Mouse (Mus musculus): ENCODE results near the gene Kcna7. TPM values are rescaled to one million over a fixed set of nuclear protein-coding genes. Genes with fewer than 3 reads are reported as not detected.

Gene Kcna7
- polyA plus RNA-seq, 1 experiment from 2014 or later: 0.08 TPM

DNA sequence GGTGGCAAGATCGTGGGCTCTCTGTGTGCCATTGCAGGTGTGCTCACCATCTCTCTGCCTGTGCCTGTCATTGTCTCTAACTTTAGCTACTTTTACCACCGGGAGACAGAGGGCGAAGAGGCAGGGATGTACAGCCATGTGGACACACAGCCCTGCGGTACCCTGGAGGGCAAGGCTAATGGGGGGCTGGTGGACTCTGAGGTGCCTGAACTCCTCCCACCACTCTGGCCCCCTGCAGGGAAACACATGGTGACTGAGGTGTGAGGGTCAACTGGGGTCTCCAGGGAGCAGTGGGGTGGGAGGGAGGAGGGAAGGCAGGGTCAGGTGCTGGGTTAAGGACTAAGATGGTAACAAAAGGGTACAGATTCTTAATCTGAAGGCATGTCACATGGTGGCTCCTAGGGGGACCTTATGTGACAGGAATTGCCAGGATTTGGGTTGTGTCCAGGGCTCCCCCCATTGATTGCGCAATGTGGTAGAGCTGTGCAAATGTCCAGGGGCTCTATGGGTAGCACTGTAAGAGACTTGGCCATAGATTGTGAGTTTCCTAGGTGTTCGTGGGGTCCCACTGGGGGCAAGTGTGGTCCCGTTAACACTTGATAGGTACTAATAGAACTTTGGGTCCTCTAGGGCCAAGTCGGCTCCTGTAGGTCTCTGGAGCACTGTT, 4.2 kb downstream of the Kcna7 start:
- Histone ChIP-seq H3K27ac (ENCODE audit: low read depth, low read length) (no peak overlapping the region), H3K4me2 (replicated peaks; ENCODE audit: low read depth) (no peak overlapping the region), H3K9ac (ENCODE audit: low read depth, low read length) (no peak overlapping the region), H3K36me3 (ENCODE audit: control insufficient read depth, insufficient read depth) (no peaks in the 10 kb centered on the region), H3K4me3 (ENCODE audit: low read depth, low read length) (no peak overlapping the region), H3K27me3 (replicated peaks; ENCODE audit: control insufficient read depth, insufficient read depth, low read length) (peaks cover 81% of the 10 kb centered on the region), H3K4me1 (replicated peaks; ENCODE audit: control insufficient read depth, insufficient read depth, low read length) (peaks cover 12% of the 10 kb centered on the region; the same call in 1 of the 2 replicates), H3K9me3 (ENCODE audit: control insufficient read depth) (no peaks in the 10 kb centered on the region)
- TF ChIP-seq CTCF (IDR thresholded peaks at IDR 0.05; ENCODE audit: low read depth): no peak
- no peak for ATAC-seq
- WGBS: 88% methylated on average over 8 of the region's 8 CpGs

DNA sequence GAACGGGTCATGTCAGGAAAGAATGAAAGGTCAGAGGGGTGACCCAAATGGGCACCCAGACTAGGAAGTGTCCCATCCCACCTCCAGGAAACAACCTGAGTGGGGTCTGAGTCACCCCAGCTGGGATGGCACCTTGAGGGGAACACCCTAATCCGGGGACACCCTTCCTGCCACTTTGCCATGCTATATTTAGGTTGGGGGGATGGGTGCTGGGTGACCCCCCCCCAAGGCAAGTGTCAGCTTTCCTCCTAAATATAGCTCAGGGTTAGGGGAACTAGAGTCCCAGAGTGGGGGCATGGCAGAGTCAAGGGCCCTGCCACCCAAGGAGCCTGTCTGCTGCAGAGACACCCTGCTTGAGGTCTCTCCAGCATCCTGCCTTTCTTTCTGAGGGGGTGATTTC, 7.0 kb downstream of the Kcna7 start:
- Histone ChIP-seq H3K4me3 (ENCODE audit: low read depth, low read length) (no peak overlapping the region), H3K27ac (ENCODE audit: low read depth, low read length) (no peak overlapping the region), H3K4me2 (replicated peaks; ENCODE audit: low read depth) (no peak overlapping the region), H3K9ac (ENCODE audit: low read depth, low read length) (no peak overlapping the region), H3K4me1 (replicated peaks; ENCODE audit: control insufficient read depth, insufficient read depth, low read length) (peaks cover 14% of the 10 kb centered on the region; the same call in 1 of the 2 replicates), H3K9me3 (ENCODE audit: control insufficient read depth) (no peaks in the 10 kb centered on the region), H3K36me3 (ENCODE audit: control insufficient read depth, insufficient read depth) (no peaks in the 10 kb centered on the region), H3K27me3 (replicated peaks; ENCODE audit: control insufficient read depth, insufficient read depth, low read length) (peaks cover 79% of the 10 kb centered on the region)
- no peak for ATAC-seq
- WGBS: 92% methylated on average over 2 of the region's 2 CpGs
- no peak for TF ChIP-seq CTCF (IDR thresholded peaks at IDR 0.05; ENCODE audit: low read depth)

DNA sequence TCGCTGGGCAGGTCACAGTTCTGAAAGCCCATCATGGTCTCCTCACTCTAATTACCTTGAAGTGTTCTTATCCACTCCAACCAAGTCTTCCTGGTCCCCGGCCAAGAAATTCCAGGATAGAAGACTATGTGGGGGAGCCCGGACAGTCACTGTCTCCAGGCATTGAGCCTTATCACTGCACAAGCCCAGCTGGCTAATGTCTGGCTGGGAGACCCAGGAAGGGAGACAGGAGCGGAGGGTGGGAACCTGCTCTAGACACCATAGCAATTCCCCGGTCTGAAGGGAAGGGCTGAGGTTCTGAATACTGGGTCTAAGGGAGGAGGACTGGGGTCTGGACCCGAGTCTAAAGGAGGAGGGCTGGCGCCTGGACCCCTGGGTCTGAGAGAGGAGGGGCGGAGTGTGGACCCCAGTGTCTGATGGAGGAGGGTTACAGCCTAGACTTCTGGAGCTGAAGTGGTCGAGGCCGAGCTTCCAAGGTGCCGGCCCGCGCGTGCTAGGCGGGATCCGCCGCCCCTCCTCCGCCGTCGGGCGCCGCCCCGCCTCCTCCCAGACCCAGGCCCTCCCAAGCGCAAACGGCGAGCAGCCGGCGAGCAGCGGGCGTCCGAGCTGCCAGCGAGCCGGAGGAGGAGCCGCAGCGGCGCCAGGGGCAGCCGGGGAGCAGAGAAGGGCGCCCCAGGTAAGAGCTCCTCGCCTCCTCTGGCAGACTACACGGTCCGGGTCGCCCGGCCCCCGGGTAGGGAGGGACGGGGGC, 7.8 kb downstream of the Kcna7 start, which contains the start of gene Ntf5:
Ntf5 (plus strand) TSS at position 583 of the 751 bp plus-strand sequence.
- H3K4me3 ChIP-seq (ENCODE audit: low read depth, low read length): peak within 1 kb of the TSS; percentile 58
- peaks cover 14% of the 10 kb centered on the region; the same call in 1 of the 2 replicates for H3K4me1 ChIP-seq (replicated peaks; ENCODE audit: control insufficient read depth, insufficient read depth, low read length)
- H3K9ac ChIP-seq (ENCODE audit: low read depth, low read length): peak within 1 kb of the TSS; percentile 34
- H3K4me2 ChIP-seq (replicated peaks; ENCODE audit: low read depth): peak within 1 kb of the TSS; percentile 94
- H3K36me3 ChIP-seq (ENCODE audit: control insufficient read depth, insufficient read depth): no peaks in the 10 kb centered on the region
- H3K9me3 ChIP-seq (ENCODE audit: control insufficient read depth): no peaks in the 10 kb centered on the region
- WGBS: 3% methylated on average over 44 of the region's 45 CpGs
- TF ChIP-seq CTCF (IDR thresholded peaks at IDR 0.05; ENCODE audit: low read depth): no peak
- peaks cover 73% of the 10 kb centered on the region for H3K27me3 ChIP-seq (replicated peaks; ENCODE audit: control insufficient read depth, insufficient read depth, low read length)
- ATAC-seq: peak; percentile 20; the same call in 1 of the 2 replicates
- no peak within 1 kb of the TSS for H3K27ac ChIP-seq (ENCODE audit: low read depth, low read length)

DNA sequence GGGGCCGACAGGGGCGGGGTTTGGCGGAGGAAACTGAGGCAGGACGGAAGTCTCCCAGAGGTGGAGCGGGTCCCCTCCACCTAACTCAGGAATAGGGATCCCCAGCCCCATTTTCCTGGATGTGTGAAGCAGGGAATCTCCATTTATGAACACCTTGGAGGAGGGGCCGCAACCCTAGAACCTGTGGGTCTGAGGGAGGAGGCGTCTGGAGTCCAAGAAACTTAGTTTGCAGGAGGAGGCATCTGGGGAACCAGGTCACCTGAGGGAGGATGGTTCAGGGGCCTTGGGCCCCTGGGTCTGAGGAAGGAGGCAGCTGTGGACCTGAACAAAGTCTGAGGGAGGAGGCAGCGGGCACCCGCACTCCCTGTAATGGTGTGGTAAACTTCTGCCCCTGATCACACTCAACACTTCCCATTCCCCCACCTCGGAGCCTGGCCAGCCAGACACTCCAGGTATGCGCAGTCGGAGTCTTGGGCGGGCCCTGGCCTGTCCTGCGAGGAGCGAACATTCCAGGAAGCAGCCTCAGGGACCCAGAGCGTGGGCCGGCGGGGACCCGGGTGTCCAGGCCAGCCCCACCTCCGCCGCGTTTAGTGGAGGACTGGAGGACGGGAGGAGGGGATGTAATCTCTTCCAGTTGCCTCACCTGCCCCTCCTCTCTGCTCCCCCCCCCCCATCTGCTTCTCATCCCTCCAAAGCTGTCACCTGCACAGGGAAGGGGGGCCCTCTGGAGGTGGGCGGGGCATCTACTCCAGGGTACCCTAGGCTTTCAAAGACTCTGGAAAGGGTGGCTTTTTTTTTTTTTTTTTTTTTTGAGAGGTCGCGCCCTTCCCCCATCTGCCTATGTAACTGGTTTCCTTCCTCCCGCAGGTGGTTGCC, 8.6 kb downstream of the Kcna7 start:
- Histone ChIP-seq H3K27ac (ENCODE audit: low read depth, low read length) (no peak overlapping the region), H3K27me3 (replicated peaks; ENCODE audit: control insufficient read depth, insufficient read depth, low read length) (peaks cover 71% of the 10 kb centered on the region), H3K4me2 (replicated peaks; ENCODE audit: low read depth) (peak overlapping the region; percentile 94), H3K4me3 (ENCODE audit: low read depth, low read length) (peak overlapping the region; percentile 58), H3K9me3 (ENCODE audit: control insufficient read depth) (no peaks in the 10 kb centered on the region), H3K4me1 (replicated peaks; ENCODE audit: control insufficient read depth, insufficient read depth, low read length) (peaks cover 14% of the 10 kb centered on the region; the same call in 1 of the 2 replicates), H3K9ac (ENCODE audit: low read depth, low read length) (peak overlapping the region; percentile 34), H3K36me3 (ENCODE audit: control insufficient read depth, insufficient read depth) (no peaks in the 10 kb centered on the region)
- no peak for TF ChIP-seq CTCF (IDR thresholded peaks at IDR 0.05; ENCODE audit: low read depth)
- ATAC-seq: peak; percentile 28; the same call in 1 of the 2 replicates
- WGBS: 2% methylated on average over 27 of the region's 27 CpGs

DNA sequence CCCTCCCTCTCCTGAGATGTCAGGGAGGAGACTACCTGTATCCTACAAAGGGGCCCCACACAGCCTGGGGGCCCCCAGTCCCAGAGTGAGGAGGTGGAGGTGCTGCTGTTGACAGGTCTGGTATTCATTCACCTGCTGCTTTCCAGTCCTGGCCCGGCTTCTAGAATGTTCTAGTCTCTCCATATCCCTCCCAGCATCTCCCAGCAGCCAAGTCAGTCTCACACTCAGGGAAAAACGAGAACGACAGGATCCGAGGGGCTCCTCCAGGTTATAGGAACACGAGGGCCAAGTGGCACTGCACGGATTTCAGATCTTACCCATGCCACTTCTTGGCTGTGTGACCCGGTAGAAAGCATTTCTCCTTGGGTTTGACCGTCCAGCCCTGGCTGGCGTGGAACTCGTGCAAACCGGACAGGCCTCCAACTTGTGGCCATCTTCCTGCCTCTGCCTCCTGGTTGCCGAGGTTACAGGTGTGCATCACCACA, 9.3 kb downstream of the Kcna7 start:
- H3K9me3 ChIP-seq (ENCODE audit: control insufficient read depth): no peaks in the 10 kb centered on the region
- no peaks in the 10 kb centered on the region for H3K36me3 ChIP-seq (ENCODE audit: control insufficient read depth, insufficient read depth)
- H3K4me1 ChIP-seq (replicated peaks; ENCODE audit: control insufficient read depth, insufficient read depth, low read length): peaks cover 14% of the 10 kb centered on the region; the same call in 1 of the 2 replicates
- 0 out of 2 replicates have a peak overlapping the region, but pooled peaks have one; percentile 52 for H3K4me2 ChIP-seq (replicated peaks; ENCODE audit: low read depth)
- no peak overlapping the region for H3K9ac ChIP-seq (ENCODE audit: low read depth, low read length)
- H3K27me3 ChIP-seq (replicated peaks; ENCODE audit: control insufficient read depth, insufficient read depth, low read length): peaks cover 66% of the 10 kb centered on the region
- no peak for TF ChIP-seq CTCF (IDR thresholded peaks at IDR 0.05; ENCODE audit: low read depth)
- H3K27ac ChIP-seq (ENCODE audit: low read depth, low read length): no peak overlapping the region
- ATAC-seq: no peak
- 52% methylated on average over 12 of the region's 12 CpGs for WGBS
- no peak overlapping the region for H3K4me3 ChIP-seq (ENCODE audit: low read depth, low read length)
